Mouse (Mus musculus) right cerebral cortex, postnatal 4 days (tissue): ENCODE data around the gene Znrf4.

Experiments
- DNase-seq: peaks from one replicate; pipeline ENCODE4 v3.0.0-alpha.2; 2022

Znrf4 gene

DNA sequence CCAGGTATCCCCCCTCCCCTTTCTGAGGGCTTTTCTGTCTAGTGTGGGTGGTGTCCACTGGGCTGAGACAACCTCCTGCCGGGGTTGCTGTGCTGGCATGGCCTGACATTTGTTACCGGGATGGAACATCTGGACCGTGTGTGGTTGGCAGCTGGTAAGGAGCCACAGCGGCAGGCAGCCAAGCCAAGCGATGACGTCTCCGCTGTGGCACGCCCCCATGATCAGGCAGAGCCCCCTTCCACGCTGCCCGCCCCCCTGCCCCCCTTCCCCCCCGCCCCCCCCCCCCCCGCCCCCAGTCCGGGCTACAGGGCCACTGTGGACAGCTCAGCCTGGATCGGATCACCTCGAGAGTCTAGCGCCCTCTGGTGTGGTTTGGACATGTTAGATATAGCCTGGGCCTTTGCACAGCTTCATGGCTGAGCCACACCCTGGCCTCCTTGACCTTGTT is 24.8 kb downstream of the Znrf4 start:
- DNase-seq: peak; percentile 68

DNA sequence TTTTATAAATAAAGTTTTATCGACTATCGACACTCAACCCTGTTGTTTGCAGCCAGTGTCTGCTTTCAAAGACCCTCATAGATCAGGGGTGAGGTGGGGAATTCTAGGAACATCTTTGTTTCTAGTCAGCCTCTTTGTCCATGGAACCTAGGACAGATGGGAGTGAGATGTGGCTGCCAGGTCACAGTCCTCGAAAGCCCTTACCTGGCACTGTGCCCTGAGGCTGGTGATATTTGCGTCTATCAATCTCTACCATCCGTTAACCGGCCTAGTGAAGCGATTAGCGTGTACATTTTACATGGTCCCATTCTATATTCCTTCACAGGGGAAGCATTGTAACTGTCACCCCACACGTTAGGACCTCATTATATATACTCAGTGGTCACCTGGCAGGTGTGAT is 26.3 kb downstream of the Znrf4 start:
- no peak for DNase-seq

DNA sequence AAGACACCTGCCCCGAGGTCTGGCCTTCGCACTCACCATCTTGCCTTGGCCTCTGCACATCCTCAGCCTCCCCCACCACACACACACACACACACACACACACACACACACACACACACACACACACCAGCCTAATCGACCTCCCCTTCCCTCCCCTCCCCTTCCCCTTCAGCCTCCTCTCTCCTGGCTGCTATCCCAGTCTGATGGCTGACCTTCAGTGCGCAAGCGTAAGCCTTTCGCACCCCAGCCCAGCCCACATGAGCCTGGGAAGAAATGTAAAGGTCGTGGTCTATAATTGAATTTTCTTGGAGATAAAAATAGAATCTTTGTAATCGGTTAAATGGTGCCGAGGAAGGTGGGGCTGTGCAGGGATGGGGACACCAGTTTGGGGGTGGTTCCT is 27.1 kb downstream of the Znrf4 start:
- no peak for DNase-seq

DNA sequence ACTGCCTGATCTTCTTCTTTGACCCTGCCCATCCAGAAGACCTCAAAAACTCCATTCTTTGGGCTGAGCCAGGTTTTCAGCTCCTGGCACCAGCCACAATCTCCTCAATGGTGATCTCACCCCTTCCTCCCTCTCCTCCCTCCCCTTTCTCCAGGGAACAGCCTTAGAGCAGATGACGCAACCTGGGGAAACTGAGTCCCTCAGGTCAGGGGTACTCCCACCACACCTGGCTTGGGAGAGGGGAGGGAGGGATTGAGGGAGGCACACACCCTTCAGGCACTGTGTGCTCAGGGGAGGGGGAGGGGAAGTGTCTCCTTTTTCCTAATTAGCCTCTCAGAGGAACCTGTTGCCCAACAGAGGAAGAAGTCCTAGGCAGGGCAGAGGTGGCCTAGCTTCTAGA is 29.6 kb downstream of the Znrf4 start:
- DNase-seq: no peak

DNA sequence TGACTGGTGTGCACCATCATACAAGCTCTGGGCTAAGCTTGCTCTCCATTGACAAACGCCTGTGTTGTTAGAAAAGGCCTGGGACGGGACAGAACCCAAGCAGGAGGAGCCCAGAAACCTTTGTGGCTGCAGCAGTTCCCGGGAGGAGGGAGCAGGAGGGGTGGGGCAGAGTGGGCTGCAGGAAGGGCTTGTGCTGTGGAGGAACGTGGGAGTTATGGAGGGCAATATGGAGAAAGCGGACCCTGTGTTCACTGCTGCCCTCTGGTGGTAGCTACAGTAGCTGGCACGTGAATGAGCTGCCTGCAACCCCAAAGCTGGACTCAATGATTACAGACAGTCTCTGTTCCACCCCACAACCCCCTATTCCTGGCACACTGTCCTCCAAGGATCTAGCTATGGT is 32.9 kb downstream of the Znrf4 start:
- DNase-seq: no peak

DNA sequence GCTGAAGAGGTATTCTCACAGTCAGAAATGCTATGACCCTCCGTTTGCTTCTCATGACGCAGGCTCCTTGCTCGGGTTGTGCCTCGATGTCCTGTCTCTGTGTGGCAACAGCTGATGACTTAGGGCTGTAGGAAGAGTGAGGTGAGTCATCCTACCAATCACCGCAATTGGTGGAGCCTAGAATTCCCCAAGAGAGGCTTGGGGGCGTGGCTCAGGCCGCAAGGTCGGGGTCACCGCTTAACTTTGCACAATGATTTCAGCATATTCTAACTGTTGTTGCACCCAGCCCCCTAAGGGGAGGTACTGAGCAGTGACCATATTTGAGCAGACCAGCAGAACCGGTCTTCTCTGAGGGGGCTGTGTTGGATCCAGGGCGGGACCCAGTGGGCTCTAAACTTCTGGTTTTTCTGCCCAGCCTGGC is 34.0 kb downstream of the Znrf4 start:
- no peak for DNase-seq

DNA sequence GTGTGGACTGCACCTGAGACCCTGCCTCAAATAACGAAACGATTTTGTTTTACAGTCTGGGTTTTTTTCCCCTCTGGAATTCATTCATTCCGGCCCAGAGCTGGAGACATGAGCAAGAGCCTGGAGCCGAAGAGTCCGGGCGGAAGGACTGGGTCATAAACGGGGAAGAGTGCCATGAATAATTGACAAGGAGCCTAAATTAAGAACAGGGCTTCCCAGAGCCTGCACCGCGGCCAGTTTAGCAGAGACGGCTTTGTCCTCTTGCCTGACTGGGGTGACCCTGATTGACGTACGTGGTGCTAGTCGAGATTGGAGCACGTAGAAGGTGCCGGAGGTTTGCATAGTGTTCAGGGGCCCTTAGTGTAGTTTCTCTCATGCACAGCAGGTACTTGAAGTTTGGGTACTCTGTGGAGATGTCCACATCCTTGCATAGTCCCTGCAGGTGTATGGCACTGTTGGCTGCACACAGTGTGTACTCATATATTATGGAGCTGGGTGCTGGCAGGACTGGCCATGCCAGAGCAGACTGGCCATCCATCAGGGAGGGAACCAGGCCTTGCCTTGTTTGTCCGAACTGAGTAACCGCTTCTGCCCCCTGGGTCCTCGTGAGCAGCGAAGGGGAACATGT is 34.9 kb downstream of the Znrf4 start:
- DNase-seq: no peak

DNA sequence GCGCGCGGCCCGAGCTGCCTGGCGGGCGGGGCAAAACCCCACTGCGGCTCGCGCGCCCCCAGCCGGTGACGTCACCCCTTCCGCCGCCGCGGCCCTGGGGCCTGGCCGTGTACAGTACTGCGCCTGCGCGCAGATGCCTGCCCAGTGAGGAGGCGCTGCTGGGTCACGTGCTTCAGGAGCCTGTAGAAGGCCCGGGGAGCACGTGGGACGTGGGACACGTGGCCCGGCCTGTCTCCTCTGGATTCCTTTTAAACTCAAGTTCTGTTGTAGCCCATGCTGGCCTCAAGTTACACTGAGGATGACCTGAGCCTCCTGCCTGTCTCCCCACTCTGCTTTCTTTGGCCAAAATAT is 35.9 kb downstream of the Znrf4 start, which contains the start of gene Ptprs:
Gene Ptprs (minus strand): TSS at position 82 of the 351 bp plus-strand sequence.
- DNase-seq: peak; percentile 99

DNA sequence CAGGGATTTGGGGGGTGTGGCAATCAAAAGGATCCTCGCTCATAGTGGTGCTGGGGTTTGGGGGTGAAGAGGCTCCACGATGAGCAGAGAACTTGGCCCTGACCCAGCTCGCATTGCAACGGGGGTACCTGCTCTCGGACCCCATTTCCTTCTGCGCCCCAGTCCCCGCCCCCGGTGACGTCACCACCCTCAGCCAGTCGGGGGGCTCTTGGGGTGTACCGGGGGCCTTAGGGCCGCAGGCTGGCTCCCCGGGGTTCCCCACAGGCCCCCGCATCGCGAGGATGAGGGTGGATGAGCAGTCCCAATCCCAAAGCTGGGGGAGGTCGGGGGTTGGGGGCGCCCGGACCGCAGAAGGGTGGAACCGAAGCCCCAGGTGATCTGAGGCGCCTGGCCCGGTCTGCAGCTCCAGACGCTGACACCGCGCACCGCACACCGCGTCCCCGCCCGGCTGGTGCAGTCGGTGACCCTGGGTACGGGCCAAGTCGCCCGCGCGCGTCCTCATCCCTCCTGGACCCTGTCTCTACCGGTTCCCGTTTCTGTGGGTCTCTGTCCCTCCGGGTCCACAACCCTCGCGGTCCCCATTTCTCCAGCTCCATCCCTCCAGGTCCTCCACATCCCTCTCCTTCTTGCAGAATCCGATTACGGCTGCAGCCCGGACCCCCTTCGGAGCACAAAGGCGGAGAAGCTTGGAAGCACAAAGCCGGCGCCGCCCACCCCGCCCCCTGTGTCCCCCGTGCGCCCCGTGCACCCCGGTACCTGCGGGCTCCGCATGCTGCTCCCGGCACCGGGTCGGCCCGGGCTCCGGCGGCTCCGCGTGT is 36.4 kb downstream of the Znrf4 start:
- peak; percentile 82 for DNase-seq

DNA sequence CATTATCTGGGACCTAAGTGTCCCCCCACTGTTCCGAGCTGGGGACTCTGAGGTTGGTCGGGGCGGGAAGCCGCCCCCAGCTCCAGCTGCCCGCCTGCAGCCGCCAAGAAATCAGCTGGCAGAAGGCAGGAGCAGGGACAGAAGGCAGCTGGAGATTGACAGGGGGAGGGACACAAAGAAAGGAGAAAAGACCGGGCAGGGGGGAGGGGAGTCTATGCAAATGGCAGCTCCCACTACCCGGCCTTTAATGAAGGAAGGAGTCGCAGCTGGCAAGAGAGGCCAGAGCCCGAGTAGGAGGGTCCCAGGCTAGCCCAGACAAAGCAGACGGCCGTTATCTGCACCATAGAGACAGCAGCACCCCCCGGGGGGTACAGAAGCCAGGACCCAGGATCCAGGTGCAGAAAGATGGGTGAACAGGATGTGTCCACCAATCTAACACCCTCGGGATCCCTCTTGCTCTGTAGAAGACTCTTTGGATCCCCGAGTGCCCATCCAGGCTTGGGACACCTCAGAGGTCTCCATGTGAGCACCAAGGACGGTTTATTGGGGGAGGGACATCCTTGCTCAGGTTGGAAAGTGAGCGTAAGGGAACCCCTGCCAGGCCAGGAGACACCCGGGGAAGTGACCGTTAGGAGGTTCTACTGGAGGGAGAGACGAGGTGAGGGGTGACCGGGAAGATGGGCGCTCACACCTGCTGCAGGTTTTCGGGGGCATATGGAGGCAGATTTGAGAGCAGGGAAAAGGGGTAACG is 37.2 kb downstream of the Znrf4 start:
- peak; percentile 67 for DNase-seq

DNA sequence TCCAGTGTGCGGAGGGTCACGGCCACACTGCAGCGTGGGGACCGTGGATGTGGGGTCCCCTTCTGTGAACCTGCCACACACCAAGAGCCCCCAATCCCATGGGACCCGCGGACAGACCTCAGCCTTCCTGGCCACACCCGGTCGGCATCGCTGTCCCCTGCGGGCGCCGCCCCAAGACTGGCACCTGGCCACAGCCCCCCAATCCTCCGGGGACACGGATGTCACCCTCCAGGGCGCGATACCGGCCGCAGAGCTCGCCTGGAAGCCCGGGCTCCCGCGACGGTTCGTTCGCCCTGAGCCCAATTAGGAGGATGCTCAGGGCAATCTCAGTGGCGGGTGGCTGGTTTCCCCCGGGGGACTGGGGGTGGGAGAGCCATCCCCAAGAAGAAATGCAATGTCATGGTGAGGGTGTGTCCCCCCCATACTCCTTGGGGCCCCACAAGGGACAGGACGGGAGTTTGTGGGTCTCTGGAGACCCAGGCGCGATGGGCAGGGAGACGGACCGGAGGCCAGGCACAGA is 37.9 kb downstream of the Znrf4 start:
- peak; percentile 49 for DNase-seq

DNA sequence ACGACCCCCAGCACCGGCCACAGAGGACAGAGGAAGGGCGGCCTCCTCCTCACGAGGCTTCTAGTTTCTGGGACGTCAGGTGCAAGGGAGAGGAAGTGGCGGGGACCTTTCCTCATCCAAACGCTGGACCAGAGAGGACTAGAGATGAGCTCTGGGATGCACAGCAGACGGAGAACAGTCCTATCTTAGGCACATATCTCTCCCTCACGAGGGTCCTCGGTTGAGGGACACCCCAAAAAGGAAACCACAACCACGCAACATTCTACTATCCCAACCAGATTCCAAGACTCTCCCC is 38.7 kb downstream of the Znrf4 start:
- no peak for DNase-seq

DNA sequence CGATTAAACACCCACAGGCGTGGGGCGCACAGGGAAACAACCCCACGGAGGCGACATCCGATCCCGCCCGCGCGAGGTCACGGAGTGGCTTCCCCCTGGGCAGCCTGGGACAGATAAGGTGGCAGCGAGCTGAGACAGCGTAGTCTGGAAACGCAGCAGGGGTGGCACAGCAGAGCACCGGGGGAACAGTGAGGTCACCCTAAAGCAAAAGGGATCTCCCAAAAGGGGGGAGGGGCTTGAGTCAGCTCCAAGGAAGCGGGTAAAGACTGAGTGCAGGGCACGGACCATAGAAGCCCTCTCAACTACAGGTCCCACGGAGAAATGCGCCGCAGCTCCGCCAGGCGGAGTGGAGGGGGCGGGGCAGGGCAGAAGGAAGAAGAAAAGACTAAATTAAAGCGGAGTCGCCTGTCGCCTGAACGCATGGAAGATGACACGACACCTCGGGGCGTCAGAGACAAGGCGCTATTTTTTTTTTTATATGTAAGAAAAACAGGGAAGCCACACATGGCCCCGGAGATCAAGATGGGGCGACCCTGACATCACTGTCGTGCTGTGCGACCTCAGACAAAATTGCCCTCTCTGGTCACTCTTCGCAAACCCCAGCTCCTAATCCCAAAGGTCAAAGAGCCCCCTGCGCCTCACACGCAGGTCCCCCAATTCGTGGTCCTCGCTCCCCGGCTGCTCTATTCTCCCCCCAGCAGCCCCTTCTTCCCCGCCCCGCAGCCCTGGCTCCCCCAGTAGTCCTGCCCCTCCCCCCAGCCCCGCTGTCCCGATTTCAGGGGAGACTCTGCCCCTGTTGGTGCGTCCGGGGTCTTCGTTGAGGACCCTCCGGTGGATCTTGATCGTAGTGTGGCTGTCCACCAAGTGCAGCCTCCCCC is 39.3 kb downstream of the Znrf4 start:
- DNase-seq: peak; percentile 71

DNA sequence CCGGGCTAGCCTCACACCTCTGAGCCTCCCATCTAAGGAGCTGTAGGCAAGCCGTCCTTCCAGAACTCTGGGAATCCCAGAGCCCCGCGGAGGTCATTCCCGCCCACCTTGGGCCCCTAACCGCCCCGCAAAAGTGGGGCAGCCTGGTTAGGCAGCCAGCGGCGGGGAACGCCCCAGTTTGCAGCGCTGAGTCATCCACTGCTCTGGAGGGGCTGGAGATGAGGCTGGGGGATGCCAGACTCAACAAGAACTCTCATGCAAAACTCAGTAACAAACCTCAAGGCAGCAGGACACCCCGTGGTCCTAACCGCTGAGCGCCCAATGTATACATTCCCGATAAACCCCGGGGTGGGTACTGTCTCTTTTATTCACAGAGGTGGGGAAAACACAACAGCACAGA is 40.1 kb downstream of the Znrf4 start:
- DNase-seq: no peak

DNA sequence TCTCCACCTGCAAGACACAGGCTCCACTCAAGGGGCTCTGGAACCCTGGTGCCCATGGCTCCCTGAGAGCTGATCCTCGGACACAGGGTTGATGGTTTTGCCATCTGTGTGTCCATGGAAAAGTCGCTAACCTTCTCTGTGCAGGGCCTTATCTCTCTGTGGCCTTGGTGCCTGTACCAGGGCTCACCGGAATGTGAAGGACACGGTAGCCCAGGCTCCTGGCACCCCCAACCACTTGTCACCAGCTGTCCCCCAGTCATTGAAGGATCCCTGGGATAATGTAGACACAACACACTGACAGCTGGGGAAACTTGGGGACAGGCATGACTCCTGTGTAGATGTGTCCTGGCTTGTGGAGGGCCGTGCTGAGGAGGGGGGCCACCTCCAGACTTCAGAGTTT is 41.1 kb downstream of the Znrf4 start:
- no peak for DNase-seq

DNA sequence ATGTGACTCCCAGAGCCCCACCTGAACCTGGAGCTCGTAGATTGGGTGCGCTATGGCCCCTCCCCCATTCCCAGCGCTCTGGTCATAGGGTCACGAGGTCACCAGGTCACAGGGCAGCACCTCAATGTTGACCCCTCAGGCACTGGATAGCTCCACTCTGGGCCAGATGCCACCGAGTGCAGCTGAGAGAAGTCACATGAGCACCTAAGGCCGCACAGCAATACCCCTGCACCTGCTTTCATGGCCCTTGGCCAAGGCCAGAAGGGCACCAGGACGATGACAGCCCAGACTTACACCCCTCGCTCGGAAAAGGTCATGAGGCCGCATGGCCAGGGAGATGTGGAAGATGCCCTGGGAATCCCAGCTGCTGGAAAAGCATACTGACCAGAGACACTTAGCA is 41.7 kb downstream of the Znrf4 start:
- no peak for DNase-seq

DNA sequence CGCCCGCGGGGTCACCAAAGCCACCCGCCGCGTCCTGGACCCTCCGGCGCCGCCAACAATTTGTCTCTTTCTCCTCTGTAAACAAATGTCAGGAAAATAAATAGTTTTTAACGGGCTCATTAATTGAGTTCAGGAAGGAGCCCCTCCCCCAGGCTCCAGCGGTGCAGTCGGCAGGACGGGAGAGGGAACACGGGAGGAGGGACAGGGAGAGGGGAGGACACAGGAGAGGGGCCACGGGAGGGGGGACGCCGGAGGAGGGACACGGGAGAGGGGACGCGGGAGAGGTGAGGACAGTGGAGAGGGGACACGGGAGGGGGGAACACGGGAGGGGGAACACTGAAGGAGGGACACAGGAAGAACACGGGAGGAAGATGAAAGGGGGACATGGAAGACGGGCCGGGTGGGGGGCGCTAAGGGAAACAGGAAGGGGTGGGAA is 42.2 kb downstream of the Znrf4 start:
- DNase-seq: no peak

DNA sequence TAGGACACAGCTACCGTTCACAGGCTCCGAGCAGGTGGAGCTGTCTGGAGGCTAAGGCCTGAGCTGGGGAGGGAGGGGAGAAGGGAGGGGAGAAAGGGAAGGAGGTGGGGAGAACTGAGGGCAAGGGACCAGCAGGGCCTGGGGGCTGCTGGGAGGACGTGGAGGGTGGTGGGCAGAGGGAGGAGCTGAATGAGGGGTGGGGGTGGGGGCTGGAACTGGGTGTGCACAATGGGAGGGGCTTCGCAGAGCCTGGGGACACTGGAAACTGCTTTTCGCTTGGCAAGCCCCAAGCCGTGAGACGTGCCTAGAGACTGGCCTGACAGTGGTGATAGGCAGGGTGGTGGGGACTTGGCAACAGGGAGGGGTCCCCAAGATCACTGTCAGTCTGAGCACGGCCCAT is 43.0 kb downstream of the Znrf4 start:
- no peak for DNase-seq

DNA sequence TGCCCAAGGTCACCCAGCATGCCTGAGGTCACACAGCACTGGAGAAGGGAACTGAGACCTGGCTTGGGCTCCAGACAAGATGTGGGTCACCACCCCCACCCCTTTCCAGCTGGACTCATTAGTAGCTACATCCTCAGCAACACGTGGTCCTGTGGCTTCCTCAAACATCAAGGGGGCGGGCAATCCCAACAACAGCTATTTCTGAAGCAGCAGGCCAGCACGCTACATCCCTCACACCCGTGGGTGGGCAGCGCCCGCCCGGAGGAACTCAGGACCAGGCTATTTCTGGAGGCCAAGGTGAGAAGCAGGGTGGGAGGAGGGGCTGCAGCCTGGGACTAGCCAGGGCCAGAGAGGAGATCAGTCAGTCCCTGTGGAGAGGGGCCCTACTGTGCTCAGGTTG is 43.4 kb downstream of the Znrf4 start:
- no peak for DNase-seq

DNA sequence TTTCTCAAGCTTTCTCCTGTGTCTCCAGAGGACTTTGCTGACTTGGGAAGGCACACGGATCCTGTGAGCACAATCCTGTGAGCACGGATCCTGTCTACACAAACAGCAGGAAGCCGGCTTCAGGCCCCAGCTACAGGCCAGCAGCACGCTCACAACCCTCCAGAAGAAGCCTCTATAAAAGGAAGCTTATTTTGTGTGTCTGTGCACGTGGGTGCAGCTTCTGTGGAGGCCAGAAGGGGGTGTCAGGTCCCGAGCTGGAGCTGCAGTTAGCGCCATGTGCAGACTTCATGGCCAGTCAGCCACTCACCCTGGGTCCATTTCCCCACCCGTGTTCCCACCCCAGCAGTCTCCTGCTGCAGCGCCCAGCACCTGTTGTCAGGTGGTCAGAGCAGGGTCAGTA is 43.9 kb downstream of the Znrf4 start:
- DNase-seq: no peak

DNA sequence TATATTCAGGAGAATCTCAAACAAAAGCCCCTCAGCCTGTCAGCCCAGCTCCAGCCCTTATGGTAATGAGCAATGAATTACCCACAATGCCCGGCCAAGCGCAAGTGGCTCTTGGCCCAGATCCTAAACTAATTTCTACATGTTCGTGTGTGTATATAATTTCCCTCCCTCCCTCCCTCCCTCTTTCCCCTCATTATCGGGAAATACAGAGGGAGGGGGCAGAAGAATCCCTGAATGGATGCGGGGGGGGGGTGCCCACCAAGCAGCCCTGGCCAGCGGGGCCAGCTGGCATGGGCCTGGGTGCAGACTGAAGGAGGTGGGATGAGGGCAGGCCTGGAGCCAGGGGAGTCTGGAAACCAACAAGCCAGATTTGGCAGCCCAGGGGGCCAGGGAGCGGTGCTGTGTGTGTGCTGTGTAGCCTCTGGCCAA is 44.8 kb downstream of the Znrf4 start:
- DNase-seq: peak; percentile 71

DNA sequence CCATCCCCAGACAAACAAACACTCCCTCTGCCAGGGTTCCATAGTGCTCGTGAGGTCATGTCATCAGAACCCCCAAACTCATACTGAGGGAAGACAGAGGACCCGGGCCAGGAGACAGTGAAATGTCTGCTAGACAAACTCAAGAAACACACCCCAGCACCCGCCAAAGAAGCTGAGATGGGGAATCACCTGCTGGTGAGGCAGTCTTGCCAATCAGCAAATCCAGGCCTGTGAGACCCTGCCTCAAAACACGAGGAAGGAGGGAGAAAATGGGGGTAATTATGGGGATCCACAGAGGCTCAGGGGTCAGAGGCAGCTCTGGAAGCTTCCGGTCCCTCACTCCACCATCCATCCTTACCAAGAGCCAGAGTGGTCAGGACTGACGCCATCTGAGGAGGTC is 45.5 kb downstream of the Znrf4 start:
- DNase-seq: no peak

DNA sequence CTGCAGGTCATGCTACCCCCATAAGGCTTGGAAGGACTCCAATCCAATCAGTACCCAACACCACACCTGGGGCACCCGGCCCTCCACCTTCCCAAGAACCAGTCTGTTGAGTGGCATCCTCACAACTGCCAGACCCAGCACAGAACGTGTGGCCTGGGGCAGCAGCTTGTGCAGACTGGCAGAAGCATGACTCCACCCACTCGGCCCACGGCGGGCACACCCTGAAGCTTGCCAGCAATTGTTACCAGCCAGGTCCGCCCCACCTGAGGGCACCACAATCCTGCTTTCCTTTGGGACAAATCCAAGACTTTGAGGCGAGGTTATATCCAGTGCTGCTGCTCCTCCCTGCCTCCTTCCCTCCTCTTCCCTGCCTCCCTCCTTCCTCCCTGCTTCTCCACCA is 47.4 kb downstream of the Znrf4 start:
- no peak for DNase-seq
